Mouse (Mus musculus) urinary bladder, postnatal 4 days (tissue): Measurements from ENCODE around the gene Gm35315.
"Not testable (repeated sequence)": the region's sequence is repeated elsewhere in the genome, so short reads cannot be mapped to it uniquely, and the experiment has no call there.

Experiments
- DNase-seq, 2 experiments: peaks; one replicate each; pipeline ENCODE4 v3.0.0; 2021 to 2022; ENCODE audit warnings: low spot score in 2 of 2

The Gm35315 gene

DNA sequence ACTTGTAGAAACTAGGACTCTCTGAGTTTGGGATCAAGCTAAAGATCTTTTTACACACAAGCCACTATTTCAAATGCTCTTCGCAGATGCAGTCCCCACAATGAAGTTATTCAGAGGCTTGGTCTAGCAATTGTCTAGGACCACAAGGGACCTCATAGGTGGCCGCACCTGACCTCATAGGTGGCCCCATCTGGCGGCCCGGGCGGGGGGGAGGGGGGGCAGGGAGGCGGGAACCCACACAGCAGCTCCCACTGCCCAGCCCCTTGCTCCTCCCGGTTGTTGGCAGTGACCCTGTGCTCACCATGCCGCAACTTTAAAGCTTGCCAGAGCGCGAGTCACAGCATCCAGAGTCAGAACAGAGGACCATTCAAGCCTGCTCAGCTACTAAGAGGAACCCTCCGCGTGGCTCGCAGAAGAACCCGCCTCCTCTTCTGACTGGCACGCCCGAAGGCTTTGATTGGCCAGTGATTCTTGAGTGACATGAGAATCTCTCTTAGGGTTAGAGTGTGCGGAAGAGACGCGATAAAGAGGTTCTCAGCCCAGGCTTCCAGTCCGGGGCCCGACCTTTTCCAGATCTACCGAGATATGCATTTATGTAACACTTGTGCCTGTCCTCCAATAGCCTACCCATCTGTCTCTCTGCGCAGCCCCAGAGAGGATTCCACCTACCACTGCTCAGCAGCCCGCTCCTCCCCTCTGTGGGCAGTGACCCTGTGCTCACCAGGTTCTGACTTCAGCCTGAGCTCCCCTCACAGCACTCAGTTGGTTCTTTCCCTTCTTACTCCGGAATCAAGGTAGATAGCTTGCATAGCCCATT lies at the start of gene Gm35315:
TSS of gene Gm35315 (minus strand) at position 391 of the 817 bp plus-strand sequence.
- peak; percentile 63 to 79 for DNase-seq

DNA sequence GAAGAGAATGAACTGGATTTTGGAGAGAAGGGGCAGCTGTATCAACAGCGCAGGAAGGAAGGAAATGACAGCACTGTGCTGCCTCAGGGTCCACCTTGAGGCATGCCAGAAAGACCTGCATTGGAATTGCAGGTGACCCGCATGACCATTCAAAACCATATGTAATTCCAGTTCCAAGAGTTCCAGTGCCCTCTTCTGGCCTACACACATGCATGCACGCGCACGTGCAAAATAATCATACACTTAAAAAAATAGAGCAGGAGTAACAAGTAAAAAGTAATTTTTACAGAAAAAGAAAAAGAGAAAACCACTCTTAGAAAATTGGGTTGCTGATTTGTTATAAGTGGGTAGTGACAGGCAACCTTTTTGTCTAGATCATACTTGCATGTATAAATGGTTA lies 48.8 kb upstream of the Gm35315 start:
- no peak for DNase-seq

DNA sequence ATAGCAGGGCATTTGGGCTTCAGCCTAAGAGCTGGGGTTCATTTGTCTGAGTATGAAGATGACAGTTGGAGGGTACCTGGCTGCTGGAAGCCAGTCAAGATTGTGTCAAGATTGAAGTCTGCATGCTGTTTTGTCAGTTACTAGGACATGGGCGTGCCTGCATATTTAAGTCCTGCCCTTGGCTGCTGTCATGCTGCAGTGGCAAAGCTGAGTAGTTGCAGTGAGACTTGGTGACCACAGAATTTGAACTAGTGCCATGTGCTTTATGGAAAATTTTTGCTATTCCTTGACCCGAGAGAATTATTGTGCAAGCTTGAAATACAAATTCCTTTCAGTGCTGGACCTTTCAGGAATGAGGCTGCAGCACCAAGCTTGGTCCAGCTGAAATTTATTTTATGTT lies 48.1 kb upstream of the Gm35315 start:
- no peak for DNase-seq

DNA sequence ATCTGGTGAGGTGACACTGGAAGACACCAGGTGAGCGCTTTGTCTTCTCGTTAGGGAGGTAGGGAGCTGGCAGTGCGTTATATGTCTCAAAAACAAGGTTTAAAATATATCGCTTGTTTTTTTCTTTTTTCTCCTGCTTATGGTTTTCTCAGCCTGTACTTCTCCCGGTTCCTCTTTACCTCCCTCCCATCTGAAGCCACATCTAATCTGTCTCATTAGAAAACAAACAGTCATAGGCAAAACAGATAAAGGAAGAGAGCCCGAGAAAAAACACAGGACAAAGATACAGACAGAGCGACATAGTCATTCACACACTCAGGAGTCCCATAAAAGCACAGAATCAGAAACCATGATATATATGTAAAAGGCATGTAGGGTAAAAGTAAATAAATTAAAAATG lies 46.2 kb upstream of the Gm35315 start:
- DNase-seq = no peak

DNA sequence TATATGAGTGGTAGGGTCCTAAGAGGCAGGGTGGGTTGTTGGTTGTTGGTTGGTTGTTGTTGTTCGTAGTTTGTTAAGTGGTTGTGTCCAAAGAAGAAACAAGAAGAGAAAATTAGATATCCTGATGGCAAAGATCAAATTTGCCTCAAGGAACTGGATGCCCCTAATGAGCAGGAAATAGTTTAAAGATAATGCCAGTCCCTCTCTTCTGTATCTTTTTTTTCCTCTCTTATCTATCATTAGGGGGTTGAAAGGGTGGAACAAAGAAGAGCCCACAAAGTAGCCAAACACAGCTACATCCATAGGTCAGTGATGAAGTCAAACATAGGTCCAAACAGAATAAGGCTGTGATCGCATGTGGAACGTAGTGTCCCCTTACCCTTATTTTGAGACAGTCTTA lies 45.1 kb upstream of the Gm35315 start:
- DNase-seq = no peak

DNA sequence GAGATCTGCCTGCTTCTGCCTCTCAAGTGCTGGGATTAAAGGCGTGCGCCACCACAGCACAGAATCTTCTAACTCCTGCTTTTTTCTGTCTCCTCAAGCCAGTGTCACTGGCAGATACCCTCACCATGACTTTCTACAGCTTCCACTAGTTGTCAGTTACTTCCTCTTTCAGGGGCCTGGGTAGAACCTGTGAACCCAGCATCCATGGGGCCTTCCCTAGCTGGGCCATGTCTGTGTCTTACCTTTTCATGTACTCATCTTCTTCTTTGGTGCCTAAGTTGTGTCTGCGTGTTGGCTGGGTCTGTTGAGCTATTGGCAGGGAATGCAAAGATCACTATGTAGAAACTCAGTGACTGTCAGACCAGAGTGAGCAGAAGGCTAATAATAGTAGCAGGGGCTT lies 43.6 kb upstream of the Gm35315 start:
- DNase-seq = no peak

DNA sequence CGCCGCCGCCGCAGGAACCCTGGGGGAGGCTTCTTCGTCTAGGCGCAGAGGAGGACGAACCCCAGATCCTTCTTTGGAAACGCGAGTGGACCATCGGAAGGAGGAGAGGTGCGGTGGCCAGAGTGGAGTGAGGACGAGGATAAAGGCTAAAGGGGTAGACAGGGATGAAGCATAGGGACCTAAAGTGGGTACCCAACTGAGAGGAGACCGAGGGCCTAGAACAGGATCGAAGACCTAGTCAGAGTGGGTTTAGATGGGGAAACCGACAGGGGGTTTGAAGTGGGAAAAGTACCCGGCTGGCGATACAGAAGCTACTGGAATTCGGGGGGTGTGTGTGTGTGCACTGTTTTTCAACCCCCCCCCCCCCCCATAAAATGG lies 41.9 kb upstream of the Gm35315 start:
- DNase-seq = no peak

DNA sequence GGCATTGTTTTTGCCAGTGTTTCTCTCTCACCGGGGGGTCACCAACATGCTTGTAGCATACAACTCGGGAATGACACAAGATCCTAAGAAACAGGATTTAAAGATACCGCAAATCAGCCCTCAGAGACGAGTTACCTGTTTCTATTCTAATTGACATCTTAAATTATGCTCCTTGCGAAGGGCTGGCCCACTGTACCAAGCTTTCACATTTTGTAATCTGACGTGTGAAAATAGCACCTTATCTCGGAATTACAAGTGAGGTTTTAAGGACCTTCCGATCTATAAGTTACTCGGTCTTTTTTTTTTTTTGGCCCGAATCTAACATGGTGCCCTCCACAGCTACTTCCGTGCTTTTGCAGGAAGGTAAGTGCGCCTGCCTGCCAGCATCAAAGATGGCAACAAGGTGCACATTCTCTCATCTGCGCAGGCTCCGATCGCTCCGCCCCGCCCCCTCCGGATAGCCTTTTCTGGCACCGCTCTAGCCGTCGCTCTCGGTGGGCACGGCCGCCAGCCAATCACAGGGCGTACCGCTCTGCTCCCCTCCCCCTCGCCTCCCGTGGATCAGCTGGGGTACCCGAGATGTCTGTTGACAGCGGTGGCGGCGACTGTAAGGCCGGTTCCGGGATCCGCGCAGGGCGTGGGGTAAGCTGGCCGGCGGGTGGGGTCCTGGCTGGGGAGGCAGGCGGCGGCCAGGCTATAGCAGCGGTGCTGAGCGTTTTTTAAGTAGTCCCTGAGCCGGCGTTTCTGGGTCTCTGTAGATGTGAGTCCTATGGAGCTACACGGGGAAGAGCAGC lies 41.3 kb upstream of the Gm35315 start, which contains the start of gene Chfr:
TSS of gene Chfr (plus strand) at position 550 of the 794 bp plus-strand sequence.
- DNase-seq = peak; percentile 97 to 98

DNA sequence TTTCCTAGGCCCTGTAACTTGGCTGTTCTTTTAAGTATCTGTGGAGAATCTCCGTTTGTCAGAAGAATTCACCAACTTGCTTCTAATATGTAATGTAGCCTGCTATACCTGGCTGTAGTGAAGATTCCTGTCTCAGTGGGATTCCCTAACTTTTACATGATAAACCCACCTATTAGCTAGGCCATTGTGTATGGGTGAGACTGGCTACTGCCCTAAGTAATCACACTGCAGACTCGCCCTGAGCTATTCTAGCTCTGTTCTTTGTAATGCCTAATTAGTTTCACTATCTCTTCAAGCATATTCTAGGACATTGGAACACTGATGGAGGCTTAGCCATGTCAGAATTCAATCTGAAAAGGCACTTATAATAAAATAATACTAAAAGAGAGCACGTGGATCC lies 28.2 kb upstream of the Gm35315 start:
- DNase-seq = not testable (repeated sequence)

DNA sequence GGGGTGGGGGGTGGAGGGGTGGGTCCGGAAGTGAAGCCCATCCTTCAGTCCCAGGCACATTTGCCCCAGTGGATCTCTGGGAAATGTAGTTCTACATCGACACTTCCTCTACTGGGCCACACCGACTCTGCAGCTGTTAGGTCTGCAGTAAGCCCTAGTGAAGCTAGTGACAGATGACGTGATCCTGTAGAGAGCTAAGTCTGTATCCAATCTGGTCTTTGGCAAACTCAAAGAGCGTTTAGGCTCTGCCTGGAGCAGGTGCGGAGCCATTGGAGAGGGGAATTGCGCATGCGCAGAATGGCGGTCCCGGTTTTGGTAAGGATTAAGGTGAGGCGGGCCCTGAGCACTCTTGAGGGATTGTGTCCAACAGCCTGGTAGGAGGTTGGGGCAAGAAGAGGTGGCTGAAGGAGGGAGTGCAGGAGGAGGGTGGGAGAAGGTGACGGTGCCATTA lies 15.8 kb upstream of the Gm35315 start, which contains the start of gene Zfp605:
TSS of gene Zfp605 (plus strand) at position 102 of the 451 bp plus-strand sequence.
- peak; percentile 79 to 89 for DNase-seq

DNA sequence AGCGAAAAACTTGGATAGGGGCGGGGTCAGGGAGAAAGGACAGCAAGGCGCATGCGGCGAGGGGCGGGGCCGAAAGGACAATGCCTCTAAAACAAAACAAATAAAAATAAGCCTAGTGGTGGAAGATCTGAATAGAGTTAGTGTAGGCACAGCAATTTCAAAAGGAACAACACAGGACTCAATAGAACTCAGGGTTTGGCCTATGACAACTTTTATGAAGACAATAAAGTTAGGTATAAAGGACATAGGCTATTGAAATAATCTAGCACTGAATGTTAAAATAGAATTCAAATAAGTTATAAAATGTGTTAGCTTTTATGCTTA lies 14.0 kb upstream of the Gm35315 start:
- DNase-seq = no peak

DNA sequence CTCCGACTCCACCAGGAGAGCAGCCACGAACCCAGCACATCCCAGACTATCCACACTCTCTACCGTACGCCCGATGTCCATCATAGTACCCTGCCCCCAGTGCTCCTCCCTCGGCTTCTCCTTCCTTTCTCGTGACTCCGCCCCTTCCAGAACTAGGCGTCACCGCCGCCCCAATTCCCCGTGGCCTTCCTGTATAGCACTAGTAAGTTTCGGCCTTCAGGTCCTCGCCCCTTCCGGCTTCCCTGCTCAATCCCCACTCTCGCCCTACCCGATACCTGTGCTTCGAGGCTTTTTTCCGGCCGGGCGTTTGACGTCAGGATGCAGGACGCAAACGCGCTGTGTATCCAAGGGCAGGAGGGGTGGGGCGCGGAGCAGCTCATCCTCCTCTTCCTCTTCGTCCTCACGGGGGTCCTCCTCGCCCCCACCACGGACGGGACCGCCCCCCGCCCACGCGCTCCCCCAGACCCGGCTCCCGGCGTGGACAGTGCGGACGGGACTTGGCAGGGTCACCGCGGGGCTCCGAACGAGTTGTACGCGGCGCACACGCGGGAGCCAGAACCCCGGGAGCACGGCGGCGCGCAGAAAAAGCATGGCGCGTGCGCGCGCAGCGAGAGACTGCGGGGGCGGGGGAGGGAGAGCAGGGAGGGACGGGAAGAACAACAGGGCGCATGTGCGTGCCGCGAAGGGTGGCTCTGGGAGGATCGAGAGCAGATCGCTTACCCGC lies 13.5 kb upstream of the Gm35315 start, which contains the start of gene Gtpbp6:
TSS of gene Gtpbp6 (minus strand) at position 617 of the 724 bp plus-strand sequence.
- peak; percentile 95 to 97 for DNase-seq

DNA sequence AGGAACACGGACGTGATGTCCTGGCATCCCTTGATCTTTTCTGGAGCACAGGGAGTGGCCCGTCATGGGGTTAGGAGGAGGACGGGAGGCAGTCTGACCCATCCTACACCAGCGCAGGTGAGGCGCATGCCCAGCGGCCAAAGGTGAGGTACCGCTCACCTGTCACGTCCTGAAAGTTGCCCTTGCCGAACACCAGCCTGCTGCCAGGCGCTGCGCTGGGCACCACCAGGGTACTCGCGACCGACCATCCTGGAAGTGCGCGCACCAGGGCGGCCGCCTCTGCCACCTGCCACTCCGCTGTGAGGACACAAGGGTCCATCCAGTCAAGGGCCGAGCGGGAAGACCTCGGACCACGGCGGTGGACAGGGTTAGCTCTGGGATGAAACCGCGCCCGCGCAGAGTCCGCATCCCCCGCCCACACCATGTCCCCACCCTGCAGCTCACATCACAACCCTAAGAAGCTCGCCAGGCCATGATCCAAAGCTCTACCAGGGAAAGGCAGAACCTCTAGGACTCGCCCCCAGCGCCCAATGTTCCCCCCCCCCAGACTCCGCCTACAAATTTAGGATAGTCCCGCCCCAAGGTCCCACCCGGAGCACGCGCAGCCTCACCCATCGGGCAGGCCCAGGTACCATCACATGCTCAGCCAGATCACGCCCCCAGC lies 12.8 kb upstream of the Gm35315 start:
- peak in 1 of 2 experiments; percentile 48 for DNase-seq

DNA sequence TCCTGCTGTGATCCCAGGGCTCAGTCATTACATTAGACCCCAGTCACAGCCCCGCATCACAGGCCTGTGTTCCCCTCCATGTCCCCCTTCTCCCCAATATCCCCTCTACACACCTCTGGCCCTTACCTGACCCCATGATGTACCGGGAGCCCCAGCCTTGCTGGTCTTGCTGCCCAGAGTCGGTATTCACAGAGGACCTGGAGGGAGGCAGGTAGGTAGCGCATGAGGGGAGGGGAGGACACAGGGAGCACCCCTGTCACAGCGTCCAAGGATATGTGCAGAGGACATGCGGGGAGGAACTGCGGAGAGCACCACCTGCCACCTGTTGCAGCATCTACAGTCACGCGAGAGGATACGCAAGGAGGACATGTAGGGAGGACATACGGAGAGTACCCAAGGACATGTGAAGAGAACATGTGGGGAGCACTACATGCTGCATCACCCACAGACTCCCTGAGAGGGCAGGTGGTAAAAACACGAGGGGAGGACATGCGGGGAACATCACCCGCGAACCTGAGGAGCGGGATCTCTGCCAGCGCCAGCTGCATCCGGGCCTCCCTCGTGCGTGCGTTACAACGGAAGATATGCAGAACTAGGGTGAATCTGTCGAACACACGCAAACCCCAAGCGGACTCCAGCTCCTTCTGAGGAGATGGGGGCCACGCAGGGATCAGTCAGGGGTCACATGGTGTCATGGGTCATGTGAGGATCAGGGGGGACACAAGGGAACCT lies 12.1 kb upstream of the Gm35315 start:
- no peak for DNase-seq

DNA sequence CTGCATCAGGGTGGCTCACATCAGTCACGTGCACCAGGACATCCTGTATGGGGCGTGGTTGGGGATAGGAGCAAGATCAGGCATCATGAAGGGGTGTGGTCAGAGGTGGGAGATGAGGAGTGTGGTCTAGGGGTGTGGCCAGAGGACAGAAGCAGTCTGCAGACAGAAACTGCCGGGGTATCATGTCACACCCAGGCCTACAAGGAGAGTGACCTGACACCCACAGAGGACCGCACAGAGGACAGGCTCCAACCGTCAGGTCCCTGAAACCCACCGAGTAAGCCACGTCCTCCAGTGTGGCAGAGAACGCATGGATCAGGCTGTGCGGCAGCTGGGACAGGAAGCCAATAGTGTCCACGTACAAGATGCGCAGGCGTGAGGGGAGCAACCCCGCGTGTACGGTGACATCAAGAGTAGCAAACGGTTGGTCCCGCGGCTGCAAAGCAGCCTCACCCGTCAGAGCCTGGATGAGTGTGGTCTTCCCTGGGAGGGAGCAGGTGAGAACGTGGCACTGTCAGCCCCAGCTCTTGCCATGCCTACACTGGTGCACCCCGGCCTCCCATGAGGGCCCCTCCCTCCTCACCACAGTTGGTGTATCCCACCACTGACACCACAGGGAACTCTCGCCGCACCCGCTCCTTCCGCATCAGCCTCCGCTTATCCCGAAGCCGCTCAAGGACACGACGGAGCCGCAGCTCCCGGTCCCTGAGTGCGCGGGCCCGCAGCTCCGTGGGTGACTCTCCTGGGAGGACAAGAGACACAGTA lies 10.6 kb upstream of the Gm35315 start:
- DNase-seq = no peak

DNA sequence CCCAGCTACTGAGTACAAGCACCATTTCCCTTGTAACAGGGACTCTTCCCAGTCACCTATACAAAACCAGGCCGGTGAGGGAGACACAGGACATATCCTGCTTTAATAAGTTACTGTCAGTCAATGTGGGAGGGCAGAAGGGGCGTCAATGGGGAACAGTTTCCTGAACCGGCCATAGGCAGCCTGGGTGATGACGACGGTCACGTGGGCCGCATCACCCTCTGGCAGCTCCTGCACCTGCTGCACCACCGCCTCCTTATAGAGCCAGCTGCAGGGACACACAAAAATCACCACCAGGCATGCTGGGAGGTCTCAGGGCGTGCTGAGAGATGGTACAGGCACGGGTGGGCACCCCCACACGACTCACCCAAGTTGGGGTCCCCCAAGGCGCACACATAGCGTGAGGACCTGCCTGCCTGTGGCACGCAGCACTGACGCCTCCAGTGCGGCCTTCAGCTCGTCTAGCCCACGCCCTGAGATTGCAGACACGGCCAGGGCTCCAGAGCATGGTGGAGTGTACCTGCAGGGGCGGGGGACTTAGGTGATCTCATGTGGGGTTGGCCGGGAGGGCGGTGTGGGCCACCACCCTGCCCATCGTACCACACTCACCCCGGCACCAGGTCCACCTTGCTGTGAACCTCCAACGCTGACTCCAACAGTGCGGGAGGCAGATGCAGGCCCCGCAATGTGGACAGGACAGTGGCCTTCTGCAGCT lies 9.8 kb upstream of the Gm35315 start:
- no peak for DNase-seq

DNA sequence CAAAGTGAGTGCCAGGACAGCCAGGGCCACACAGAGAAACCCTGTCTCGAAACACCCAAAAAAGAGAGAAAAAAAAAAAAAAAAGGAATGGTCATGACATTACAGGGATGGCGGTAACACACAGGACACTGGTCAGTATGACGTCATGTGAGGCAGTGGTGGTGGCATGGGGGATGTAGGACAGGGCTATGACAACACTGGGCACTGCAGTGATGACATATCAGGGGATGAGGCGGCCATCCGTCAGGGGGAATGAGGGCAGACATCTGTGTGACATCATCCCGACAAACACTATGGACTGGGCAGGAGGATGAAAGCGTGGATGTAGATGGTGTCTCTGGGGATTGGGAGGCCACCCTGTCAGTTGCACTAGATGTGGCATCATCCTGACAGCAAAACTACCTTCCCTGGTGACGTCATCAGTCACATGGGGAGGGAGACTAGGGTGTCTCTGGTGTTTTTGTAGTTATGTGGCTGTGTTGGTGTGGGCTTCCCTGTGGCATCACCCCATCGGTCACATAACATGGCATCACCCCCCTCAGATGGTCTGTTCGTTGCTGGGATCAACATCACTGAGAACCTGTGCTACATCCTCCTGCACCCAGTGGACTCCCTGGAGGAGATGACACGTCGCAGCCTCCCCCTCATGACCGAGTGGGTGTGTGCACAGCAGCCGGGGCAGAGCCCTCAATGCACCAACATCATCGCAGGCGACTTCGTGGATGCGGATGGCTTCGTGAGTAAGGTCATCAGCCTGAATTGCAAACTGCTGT lies 8.8 kb upstream of the Gm35315 start:
- no peak for DNase-seq

DNA sequence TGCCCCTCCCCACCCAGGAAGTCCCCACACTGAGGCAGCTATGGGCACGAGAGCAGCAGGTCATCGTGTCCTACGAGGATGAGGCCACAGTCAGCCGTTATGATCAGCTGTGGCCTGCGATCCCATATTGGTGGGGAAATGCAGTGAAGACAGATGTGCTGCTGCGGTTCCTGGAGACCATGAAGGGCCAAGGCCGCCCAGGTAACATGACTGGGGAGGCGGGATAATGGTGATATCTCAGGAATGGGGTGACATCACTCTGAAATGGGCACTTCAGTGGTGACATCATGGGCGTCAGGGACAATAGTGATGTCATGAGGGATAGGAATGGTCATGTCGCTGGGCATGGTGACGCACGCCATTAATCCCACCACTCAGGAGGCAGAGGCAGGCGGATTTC lies 8.2 kb upstream of the Gm35315 start:
- DNase-seq = no peak
